In the genomic region with DNA sequence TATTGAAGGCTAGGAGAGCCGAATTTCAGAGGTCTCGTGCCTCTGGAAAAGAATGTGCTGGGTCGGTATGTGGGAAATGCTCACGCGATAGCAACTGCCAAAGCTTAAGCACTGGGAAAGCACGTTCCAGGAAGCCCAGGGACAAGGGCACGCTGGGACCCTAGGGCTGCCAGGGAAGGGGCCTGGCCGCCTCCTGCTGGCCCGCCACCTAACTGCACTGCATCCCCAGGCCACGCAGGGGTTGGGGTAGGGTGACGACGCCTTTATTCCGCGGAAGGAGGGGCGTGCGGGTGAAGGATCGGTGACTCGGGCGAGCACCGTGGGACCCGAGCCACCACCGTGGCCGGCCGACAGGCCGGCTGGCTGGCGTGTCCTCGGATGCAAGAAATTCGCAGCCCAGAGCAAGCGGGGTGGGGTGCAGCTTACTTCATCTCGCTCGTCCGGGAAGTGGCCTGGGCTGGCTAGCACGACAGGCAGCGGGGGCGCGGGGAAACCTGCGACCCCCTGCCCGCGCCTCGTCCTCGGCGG, we compare ENCODE assay signal across 8 mouse cellular contexts. TPM values are rescaled to one million over a fixed set of nuclear protein-coding genes. Genes with fewer than 3 reads are reported as not detected.
A peak's percentile ranks its signal among the peaks of the same experiment; 100 is the strongest.
DNase-seq lines count a peak whose midpoint lies in the region; ATAC-seq and TF ChIP-seq lines count a peak whose summit lies in the region.

No protein-coding gene starts in this region.

- TF ChIP-seq CTCF in layer of hippocampus, adult 2 months (conservative IDR thresholded peaks at IDR 0.05): peak; percentile 81
- peak; percentile 86 for TF ChIP-seq CTCF in liver, adult 2 months (IDR thresholded peaks at IDR 0.05; ENCODE audit: low read depth, low read length)

- H3K4me3 ChIP-seq in layer of hippocampus, adult 2 months: peak overlapping the region; percentile 85
- H3K4me3 ChIP-seq in intestine, embryonic 15.5 days (replicated peaks): peak overlapping the region; percentile 77
- peak overlapping the region; percentile 64 for H3K4me3 ChIP-seq in liver, adult 2 months (ENCODE audit: insufficient read depth, low read depth, low read length)

- WGBS in intestine, embryonic 15.5 days: under 1% methylated on average over 42 of the region's 42 CpGs
- under 1% methylated on average over 42 of the region's 42 CpGs for WGBS in liver, adult 2 months

- peak overlapping the region; percentile 87 for H3K9ac ChIP-seq in intestine, embryonic 15.5 days
- peak overlapping the region; percentile 80 for H3K9ac ChIP-seq in liver, adult 2 months (ENCODE audit: low read depth, low read length)

- peak overlapping the region; percentile 81 for H3K4me2 ChIP-seq in intestine, embryonic 15.5 days (replicated peaks)

- no peaks in the 10 kb centered on the region for H3K9me3 ChIP-seq in intestine, embryonic 15.5 days

- intact Hi-C loops in gastrocnemius, postnatal 36 days (cut with DNase I): no loop called here

- ATAC-seq in intestine, embryonic 15.5 days: peak; percentile 87

- DNase-seq in layer of hippocampus, adult 2 months (ENCODE audit: low spot score in 2 of 2): peak; percentile 27 to 46
- no peak for DNase-seq in layer of hippocampus, adult 9-11 months
- DNase-seq in embryo, embryonic 10 days (ENCODE audit: low spot score): peak; percentile 92
- peak; percentile 78 to 81 for DNase-seq in gastrocnemius, postnatal 36 days
- peak; percentile 70 for DNase-seq in liver, adult 2 months (ENCODE audit: extremely low read depth, low read depth, low spot score)
- peak; percentile 45 to 63 for DNase-seq in monocyte, adult 2 months (ENCODE audit: low read depth in 1 of 2, low spot score in 2 of 2)
- peak; percentile 71 to 72 for DNase-seq in spleen, postnatal 36 days (ENCODE audit: low spot score in 2 of 2)

- 0 out of 2 replicates have a peak, but pooled peaks have one; percentile 11 for TF ChIP-seq POLR2A in liver, adult 2 months (IDR thresholded peaks at IDR 0.05; ENCODE audit: extremely low read depth, insufficient read depth, low read length)

- peaks cover 16% of the 10 kb centered on the region for H3K79me2 ChIP-seq in liver, adult 2 months (ENCODE audit: control insufficient read depth, insufficient read depth, low read length)

- no peaks in the 10 kb centered on the region for H3K27me3 ChIP-seq in intestine, embryonic 15.5 days (replicated peaks)
- H3K27me3 ChIP-seq in liver, adult 2 months (ENCODE audit: control insufficient read depth, insufficient read depth, low read length): no peaks in the 10 kb centered on the region

- H3K36me3 ChIP-seq in intestine, embryonic 15.5 days: no peaks in the 10 kb centered on the region
- no peaks in the 10 kb centered on the region for H3K36me3 ChIP-seq in liver, adult 2 months (ENCODE audit: control insufficient read depth, insufficient read depth, low read length)

- peak overlapping the region; percentile 94 for H3K27ac ChIP-seq in layer of hippocampus, adult 2 months
- peak overlapping the region; percentile 96 for H3K27ac ChIP-seq in intestine, embryonic 15.5 days
- peak overlapping the region; percentile 94 for H3K27ac ChIP-seq in liver, adult 2 months (replicated peaks; ENCODE audit: insufficient read depth, low read depth, low read length)

- H3K4me1 ChIP-seq in intestine, embryonic 15.5 days (replicated peaks): peaks cover 31% of the 10 kb centered on the region
- peaks cover 42% of the 10 kb centered on the region for H3K4me1 ChIP-seq in liver, adult 2 months (ENCODE audit: control insufficient read depth, insufficient read depth, low read length)

RNA-seq across cellular contexts. Expression of gene H6pd, which starts 0.4 kb away (rescaled TPM):
- 10 to 100 TPM in 1 of 2 experiments, 1 to 10 TPM in 1; 9.5 to 11.1 TPM for total RNA-seq in layer of hippocampus, adult 2 months (2021)
- 10 to 100 TPM; 51.9 to 54.1 TPM for total RNA-seq in gastrocnemius, postnatal 36 days (2021)
- polyA plus RNA-seq in intestine, embryonic 15.5 days (2015; fragmentation: Nextera tagmentation; extraction: Ambion mirVana): 22.2 and 24.0 TPM in 2 replicates
- 121 and 187 TPM in 2 replicates for total RNA-seq in liver, adult 2 months (2014; rRNA removed)
- polyA plus RNA-seq in liver, adult 2 months (2012; rRNA removed): 183 and 205 TPM in 2 replicates

RNA-seq across cellular contexts. Expression of gene Spsb1, which starts 53.5 kb away (rescaled TPM):
- total RNA-seq in layer of hippocampus, adult 2 months (2021): 10 to 100 TPM; 30.3 to 33.3 TPM
- 1 to 10 TPM; 5.7 to 8.7 TPM for total RNA-seq in gastrocnemius, postnatal 36 days (2021)
- 17.0 and 18.2 TPM in 2 replicates for polyA plus RNA-seq in intestine, embryonic 15.5 days (2015; fragmentation: Nextera tagmentation; extraction: Ambion mirVana)
- total RNA-seq in liver, adult 2 months (2014; rRNA removed): 0.54 and 0.92 TPM in 2 replicates
- 0.91 and 1.3 TPM in 2 replicates for polyA plus RNA-seq in liver, adult 2 months (2012; rRNA removed)

Comparison
In these comparisons a context has a peak if more than half of its experiments do, and no peak if none do; other contexts are left out.
1. RNA of gene H6pd, which starts 0.4 kb away (total RNA-seq): 121 to 187 TPM in liver, adult 2 months and 51.9 to 54.1 TPM in gastrocnemius, postnatal 36 days; 9.5 to 11.1 TPM in layer of hippocampus, adult 2 months; every median in the first group is over 4 times any median in the second.
2. Peak in every context shown above with its lines, with median percentiles within 50 percentile points of each other: H3K27ac ChIP-seq and H3K4me3 ChIP-seq.